Mouse (Mus musculus) hindbrain, embryonic 10.5 days (tissue): ENCODE measurements at regions not wholly inside any gene's neighbourhood (a gene's known extent, or its start where the extent isn't known, plus 50 kb on each side); places are given as distances from the start of the nearest gene placed in this dataset.

Experiments
- DNase-seq: peaks from one replicate; pipeline ENCODE4 v3.0.0-alpha.2; 2017; ENCODE audit warnings: low spot score
- H3K27ac ChIP-seq: fragments of 300-500 bp; sonication (generic); 2 replicates; pipeline ENCODE4 v1.5.1; 2016; ENCODE audit warnings: mild to moderate bottlenecking, moderate library complexity
- H3K27me3 ChIP-seq: fragments of 300-500 bp; sonication (generic); 2 replicates; pipeline ENCODE4 v1.6.1; 2016; ENCODE audit warnings: mild to moderate bottlenecking; ENCODE audit not compliant: poor library complexity, insufficient read depth, severe bottlenecking
- H3K36me3 ChIP-seq: fragments of 300-500 bp; sonication (generic); 2 replicates; pipeline ENCODE4 v1.6.1; 2016; ENCODE audit warnings: mild to moderate bottlenecking, moderate library complexity
- H3K4me1 ChIP-seq: fragments of 300-500 bp; sonication (generic); replicated peaks from 2 replicates; pipeline ENCODE4 v1.6.1; 2016; ENCODE audit warnings: mild to moderate bottlenecking
- H3K4me3 ChIP-seq: fragments of 300-500 bp; sonication (generic); 2 replicates; pipeline ENCODE4 v1.5.1; 2016; ENCODE audit warnings: mild to moderate bottlenecking, moderate library complexity
- H3K9me3 ChIP-seq: fragments of 300-500 bp; sonication (generic); 2 replicates; pipeline ENCODE4 v1.6.1; 2016; ENCODE audit warnings: mild to moderate bottlenecking, moderate library complexity
- whole genome bisulfite sequencing: fragments of 180-500 bp; shearing (Covaris S2); methylation state at CpG from one replicate; pipeline ENCODE4 v1.1.7; 2016; 5-methylcytosine and 5-hydroxymethylcytosine counted together

DNA sequence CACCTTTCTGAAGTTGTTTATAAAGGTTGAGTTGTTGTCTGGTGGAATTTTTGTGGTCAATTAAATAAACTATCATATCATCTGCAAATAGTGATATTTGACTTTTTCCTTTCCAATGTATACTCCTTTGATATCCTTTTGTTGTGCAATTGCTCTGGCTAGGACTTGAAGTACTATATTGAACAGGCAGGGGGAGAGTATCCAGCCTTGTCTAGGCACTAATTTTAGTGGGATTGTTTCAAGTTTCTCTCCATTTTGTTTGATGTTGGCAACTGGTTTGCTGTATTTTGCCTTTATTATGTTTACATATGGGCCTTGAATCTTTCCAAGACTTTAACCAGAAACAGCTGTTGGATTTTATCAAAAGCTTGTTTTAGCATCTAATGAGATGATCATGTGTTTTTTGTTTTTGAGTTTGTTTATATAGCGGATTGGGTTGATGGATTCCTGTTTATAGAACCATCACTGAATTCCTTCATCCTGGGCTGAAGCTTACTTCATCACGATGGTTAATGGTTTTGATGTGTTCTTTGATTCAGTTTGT is 383.3 kb downstream of the Amd2 start:
- no peaks in the 10 kb centered on the region for H3K9me3 ChIP-seq
- H3K4me3 ChIP-seq: no peak overlapping the region
- WGBS: 65% methylated on average over 2 of the region's 2 CpGs
- no peaks in the 10 kb centered on the region for H3K4me1 ChIP-seq
- no peak for DNase-seq
- H3K27ac ChIP-seq: no peak overlapping the region
- no peaks in the 10 kb centered on the region for H3K27me3 ChIP-seq
- H3K36me3 ChIP-seq: no peaks in the 10 kb centered on the region

DNA sequence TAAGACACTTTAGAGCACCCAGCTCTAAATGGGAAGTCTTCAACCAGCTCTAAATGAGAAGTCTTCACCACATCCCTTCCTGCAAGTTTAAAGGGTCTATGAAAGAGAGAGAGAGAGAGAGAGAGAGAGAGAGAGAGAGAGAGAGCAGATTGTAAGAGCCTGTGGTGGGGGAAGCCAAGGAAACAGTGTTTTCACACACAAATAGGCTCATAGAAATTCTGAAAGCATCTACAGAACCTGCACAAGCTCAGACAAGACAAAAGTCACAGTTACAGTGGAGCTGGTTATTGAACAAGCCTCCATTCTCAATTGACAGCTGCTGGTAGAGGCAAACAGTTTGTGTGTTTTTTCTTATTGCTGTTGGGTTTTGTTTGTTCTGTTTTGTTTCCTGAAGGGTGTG is 412.9 kb downstream of the Amd2 start:
- Histone ChIP-seq H3K36me3 (no peaks in the 10 kb centered on the region), H3K4me3 (no peak overlapping the region), H3K4me1 (no peaks in the 10 kb centered on the region), H3K9me3 (no peaks in the 10 kb centered on the region), H3K27ac (no peak overlapping the region), H3K27me3 (no peaks in the 10 kb centered on the region)
- DNase-seq: no peak

- H3K27me3 ChIP-seq: no peaks in the 10 kb centered on the region
- H3K9me3 ChIP-seq: 0 out of 2 replicates have a peak, but pooled peaks cover 3% of the 10 kb centered on the region
- no peaks in the 10 kb centered on the region for H3K36me3 ChIP-seq
- no peak overlapping the region for H3K4me3 ChIP-seq
- no peak overlapping the region for H3K27ac ChIP-seq
- DNase-seq: no peak
- H3K4me1 ChIP-seq: no peaks in the 10 kb centered on the region
Observed at GRCm38 (mm10) chr10:35265066-35265465, 446.6 kb downstream of the Amd2 start.

GRCm38 (mm10) chr10:35236431-35236830 is 475.3 kb downstream of the Amd2 start:
- peaks cover 6% of the 10 kb centered on the region; the same call in 1 of the 2 replicates for H3K4me1 ChIP-seq
- H3K9me3 ChIP-seq: no peaks in the 10 kb centered on the region
- H3K36me3 ChIP-seq: no peaks in the 10 kb centered on the region
- H3K4me3 ChIP-seq: no peak overlapping the region
- no peaks in the 10 kb centered on the region for H3K27me3 ChIP-seq
- peak; percentile 4 for DNase-seq
- H3K27ac ChIP-seq: no peak overlapping the region
- WGBS: 13% methylated on average over 1 of the region's 1 CpGs

GRCm38 (mm10) chr10:35235260-35235659 is 476.4 kb downstream of the Amd2 start:
- no peaks in the 10 kb centered on the region for H3K9me3 ChIP-seq
- H3K27me3 ChIP-seq: no peaks in the 10 kb centered on the region
- DNase-seq: no peak
- no peak overlapping the region for H3K27ac ChIP-seq
- WGBS: 89% methylated on average over 2 of the region's 2 CpGs
- H3K36me3 ChIP-seq: no peaks in the 10 kb centered on the region
- H3K4me3 ChIP-seq: no peak overlapping the region
- peaks cover 6% of the 10 kb centered on the region; the same call in 1 of the 2 replicates for H3K4me1 ChIP-seq

- Histone ChIP-seq H3K27me3 (no peaks in the 10 kb centered on the region), H3K27ac (no peak overlapping the region), H3K36me3 (no peaks in the 10 kb centered on the region), H3K4me3 (no peak overlapping the region), H3K4me1 (no peaks in the 10 kb centered on the region), H3K9me3 (peaks cover 8% of the 10 kb centered on the region)
- DNase-seq: no peak
Observed at GRCm38 (mm10) chr10:35229540-35229939, 482.2 kb downstream of the Amd2 start.
